Mouse (Mus musculus) G1E (cell line): ENCODE results near the gene Tuba1c.

ENCODE experiments used
- CTCF ChIP-seq: IDR thresholded peaks from 2 replicates; pipeline ENCODE4 v1.5.1; 2012; ENCODE audit warnings: low read depth, low read length, inconsistent platforms, mixed read lengths
- POLR2AphosphoS5 ChIP-seq: IDR thresholded peaks from 2 replicates; pipeline ENCODE4 v1.6.1; 2012; ENCODE audit warnings: low read depth, low read length, inconsistent platforms; ENCODE audit not compliant: insufficient replicate concordance
- TAL1 ChIP-seq: conservative IDR thresholded peaks from 2 replicates; pipeline ENCODE4 v1.6.1; 2012; ENCODE audit warnings: low read depth, low read length, inconsistent platforms, mixed read lengths

- peak; percentile 73 for TF ChIP-seq CTCF
- TF ChIP-seq TAL1: no peak
- no peak for TF ChIP-seq POLR2AphosphoS5
These were observed 35.8 kb upstream of the Tuba1c start for GRCm38 (mm10) chr15:98993865-98994264.
